Mouse (Mus musculus): Measurements from ENCODE around the gene Apbb1ip. TPM values are rescaled to one million over a fixed set of nuclear protein-coding genes. Genes with fewer than 3 reads are reported as not detected.
A peak's percentile ranks its signal among the peaks of the same experiment; 100 is the strongest.

Gene Apbb1ip
- total and polyA plus RNA-seq, 2 experiments: 0.64 to 0.65 TPM

DNA sequence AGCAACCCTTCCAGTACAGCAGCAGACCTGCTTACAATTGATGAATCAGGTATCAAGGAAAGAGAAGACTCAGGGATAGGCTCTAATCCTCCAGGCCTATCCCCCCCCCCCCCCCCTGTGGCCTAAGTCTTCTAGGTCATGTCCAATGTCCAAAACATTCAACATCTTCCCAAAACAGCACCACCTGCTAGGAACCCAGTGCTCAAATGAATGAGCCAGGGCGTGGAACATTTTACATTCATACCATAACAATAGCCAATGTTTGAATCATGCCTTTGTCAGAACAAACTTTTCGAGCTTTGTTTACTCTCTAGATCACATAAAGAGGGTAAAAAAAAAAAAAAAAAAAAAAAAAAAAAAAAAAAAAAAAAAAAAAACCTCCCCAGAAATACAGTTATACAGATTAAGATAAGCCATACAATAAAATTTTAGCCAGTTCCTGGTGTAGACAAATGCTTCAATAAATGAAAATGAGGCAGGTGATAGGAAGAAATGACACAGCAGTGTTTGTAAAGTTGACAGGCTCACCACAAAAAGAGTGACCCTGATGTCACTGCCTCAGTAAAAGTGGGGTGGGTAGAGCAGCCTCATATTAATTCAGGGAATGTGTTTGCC is 20.3 kb upstream of the Apbb1ip start:
- Histone ChIP-seq H3K9ac (ENCODE audit: low read depth, low read length) (no peak overlapping the region), H3K27ac (replicated peaks; ENCODE audit: insufficient read depth, low read depth, low read length) (no peak overlapping the region), H3K79me2 (ENCODE audit: control insufficient read depth, insufficient read depth, low read length) (no peaks in the 10 kb centered on the region), H3K27me3 (ENCODE audit: control insufficient read depth, insufficient read depth, low read length) (no peaks in the 10 kb centered on the region), H3K4me3 (ENCODE audit: insufficient read depth, low read depth, low read length) (no peak overlapping the region), H3K36me3 (ENCODE audit: control insufficient read depth, insufficient read depth, low read length) (no peaks in the 10 kb centered on the region), H3K4me1 (ENCODE audit: control insufficient read depth, insufficient read depth, low read length) (no peaks in the 10 kb centered on the region)
- 68% methylated on average over 2 of the region's 2 CpGs for WGBS
- TF ChIP-seq CTCF (IDR thresholded peaks at IDR 0.05; ENCODE audit: low read depth, low read length) (no peak), POLR2A (IDR thresholded peaks at IDR 0.05; ENCODE audit: extremely low read depth, insufficient read depth, low read length) (no peak)
- DNase-seq (ENCODE audit: extremely low read depth, low read depth, low spot score): no peak

DNA sequence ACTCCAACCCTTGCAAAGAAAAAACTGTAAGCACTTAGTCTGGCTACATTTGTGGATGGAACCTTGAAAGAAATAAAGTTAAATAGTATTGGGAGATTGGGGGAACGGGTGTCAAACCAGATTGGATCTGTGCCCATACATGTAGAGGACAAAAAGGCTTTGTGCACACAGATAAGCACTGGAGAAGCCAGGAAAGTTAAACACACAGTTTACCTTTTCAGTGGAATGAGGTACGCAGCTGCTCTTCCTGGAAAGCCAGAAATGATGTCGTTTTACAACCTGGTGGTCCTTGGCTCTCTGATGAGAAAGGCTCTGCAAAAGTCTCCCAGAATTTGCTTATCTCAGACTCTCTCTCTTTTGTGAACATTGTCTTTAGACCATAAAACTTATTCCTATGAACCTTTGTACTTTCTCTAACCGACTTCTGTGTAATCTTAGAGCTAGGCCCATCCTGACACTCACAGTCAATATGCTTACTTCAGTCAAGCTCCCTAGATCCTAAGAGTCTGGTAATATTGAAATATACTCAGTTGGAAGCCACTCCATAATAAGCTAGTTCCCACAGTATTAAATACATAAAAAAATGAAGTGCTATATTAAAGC is 19.6 kb upstream of the Apbb1ip start:
- H3K27me3 ChIP-seq (ENCODE audit: control insufficient read depth, insufficient read depth, low read length): no peaks in the 10 kb centered on the region
- 38% methylated on average over 4 of the region's 4 CpGs for WGBS
- H3K4me3 ChIP-seq (ENCODE audit: insufficient read depth, low read depth, low read length): no peak overlapping the region
- H3K4me1 ChIP-seq (ENCODE audit: control insufficient read depth, insufficient read depth, low read length): no peaks in the 10 kb centered on the region
- no peaks in the 10 kb centered on the region for H3K79me2 ChIP-seq (ENCODE audit: control insufficient read depth, insufficient read depth, low read length)
- H3K36me3 ChIP-seq (ENCODE audit: control insufficient read depth, insufficient read depth, low read length): no peaks in the 10 kb centered on the region
- H3K27ac ChIP-seq (replicated peaks; ENCODE audit: insufficient read depth, low read depth, low read length): no peak overlapping the region
- TF ChIP-seq CTCF (IDR thresholded peaks at IDR 0.05; ENCODE audit: low read depth, low read length) (no peak), POLR2A (IDR thresholded peaks at IDR 0.05; ENCODE audit: extremely low read depth, insufficient read depth, low read length) (no peak)
- H3K9ac ChIP-seq (ENCODE audit: low read depth, low read length): no peak overlapping the region
- DNase-seq (ENCODE audit: extremely low read depth, low read depth, low spot score): no peak

DNA sequence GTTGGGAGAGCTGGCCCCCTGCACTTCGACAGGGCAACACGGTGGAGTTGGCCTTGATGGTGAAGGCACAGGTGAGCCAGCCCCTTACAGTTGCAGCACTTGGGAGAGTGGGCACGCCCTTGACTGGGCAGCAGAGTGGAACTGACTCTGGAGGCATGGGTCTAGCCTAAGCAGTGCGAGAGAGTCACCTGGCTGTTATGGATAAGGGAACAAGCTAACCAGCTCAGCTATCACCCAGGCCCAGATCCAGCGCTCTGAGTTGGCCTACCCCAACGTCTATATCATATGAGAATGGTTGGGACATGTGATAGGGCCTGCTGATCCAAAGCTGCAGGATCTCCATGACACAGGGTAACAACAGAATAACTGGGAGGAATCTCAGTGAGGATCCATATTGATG is 18.3 kb upstream of the Apbb1ip start:
- Histone ChIP-seq H3K27ac (replicated peaks; ENCODE audit: insufficient read depth, low read depth, low read length) (no peak overlapping the region), H3K9ac (ENCODE audit: low read depth, low read length) (no peak overlapping the region), H3K27me3 (ENCODE audit: control insufficient read depth, insufficient read depth, low read length) (no peaks in the 10 kb centered on the region), H3K36me3 (ENCODE audit: control insufficient read depth, insufficient read depth, low read length) (no peaks in the 10 kb centered on the region), H3K4me3 (ENCODE audit: insufficient read depth, low read depth, low read length) (no peak overlapping the region), H3K79me2 (ENCODE audit: control insufficient read depth, insufficient read depth, low read length) (no peaks in the 10 kb centered on the region), H3K4me1 (ENCODE audit: control insufficient read depth, insufficient read depth, low read length) (no peaks in the 10 kb centered on the region)
- WGBS: 76% methylated on average over 6 of the region's 6 CpGs
- DNase-seq (ENCODE audit: extremely low read depth, low read depth, low spot score): no peak
- TF ChIP-seq CTCF (IDR thresholded peaks at IDR 0.05; ENCODE audit: low read depth, low read length) (no peak), POLR2A (IDR thresholded peaks at IDR 0.05; ENCODE audit: extremely low read depth, insufficient read depth, low read length) (no peak)

DNA sequence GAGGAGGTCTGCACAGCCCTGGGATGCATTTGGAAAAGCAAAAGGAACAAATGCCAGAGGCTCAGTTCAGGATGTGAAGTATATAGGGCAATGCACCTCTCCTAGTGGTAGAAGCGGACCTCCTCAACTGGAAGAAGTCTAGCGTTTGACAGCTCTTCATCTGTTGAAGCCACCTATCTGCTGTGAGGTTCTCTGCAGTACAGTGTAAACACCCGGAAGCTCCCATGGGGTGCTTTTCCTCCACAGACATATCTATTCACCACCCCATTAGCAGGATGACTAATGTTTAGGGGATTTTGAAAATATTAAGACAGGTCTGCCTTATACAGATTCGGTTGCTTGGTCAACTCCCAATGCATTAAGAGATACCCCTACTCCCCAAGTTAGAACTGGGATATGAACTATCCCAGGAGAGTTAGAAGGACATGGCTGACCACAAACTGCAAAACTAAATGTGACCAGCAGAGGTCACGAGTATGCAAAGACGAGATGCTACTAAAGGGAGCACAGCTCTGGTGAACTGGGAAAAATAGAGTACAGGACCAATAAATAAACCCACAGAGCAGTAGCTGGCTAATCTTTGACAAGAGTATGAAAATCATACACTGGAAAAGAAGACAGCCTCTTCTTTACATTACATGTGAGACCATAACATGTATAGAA is 15.5 kb upstream of the Apbb1ip start:
- no peak overlapping the region for H3K27ac ChIP-seq (replicated peaks; ENCODE audit: insufficient read depth, low read depth, low read length)
- no peaks in the 10 kb centered on the region for H3K36me3 ChIP-seq (ENCODE audit: control insufficient read depth, insufficient read depth, low read length)
- H3K4me3 ChIP-seq (ENCODE audit: insufficient read depth, low read depth, low read length): no peak overlapping the region
- no peaks in the 10 kb centered on the region for H3K27me3 ChIP-seq (ENCODE audit: control insufficient read depth, insufficient read depth, low read length)
- 34% methylated on average over 6 of the region's 6 CpGs for WGBS
- peak; percentile 19 for DNase-seq (ENCODE audit: extremely low read depth, low read depth, low spot score)
- no peaks in the 10 kb centered on the region for H3K4me1 ChIP-seq (ENCODE audit: control insufficient read depth, insufficient read depth, low read length)
- H3K79me2 ChIP-seq (ENCODE audit: control insufficient read depth, insufficient read depth, low read length): no peaks in the 10 kb centered on the region
- no peak for TF ChIP-seq CTCF (IDR thresholded peaks at IDR 0.05; ENCODE audit: low read depth, low read length)
- no peak for TF ChIP-seq POLR2A (IDR thresholded peaks at IDR 0.05; ENCODE audit: extremely low read depth, insufficient read depth, low read length)
- no peak overlapping the region for H3K9ac ChIP-seq (ENCODE audit: low read depth, low read length)

DNA sequence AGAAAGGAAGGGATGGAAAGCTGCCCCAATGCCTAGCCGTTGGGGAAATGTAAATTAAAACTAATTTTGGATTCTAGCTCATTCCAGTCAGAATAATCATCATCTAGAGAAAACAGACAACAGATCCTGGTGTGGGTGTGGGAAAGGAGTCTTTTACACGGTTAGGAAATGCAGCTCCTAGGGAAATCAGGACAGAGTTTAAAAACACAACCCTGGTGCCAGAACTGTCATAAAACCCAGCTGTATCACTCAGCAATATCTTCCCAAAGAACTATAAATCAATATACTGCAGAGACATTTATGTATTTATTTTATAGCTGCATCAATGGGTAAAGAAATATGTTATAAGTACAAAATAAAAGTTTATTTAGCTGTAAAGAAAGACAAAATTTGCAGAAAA is 13.4 kb upstream of the Apbb1ip start:
- H3K9ac ChIP-seq (ENCODE audit: low read depth, low read length): no peak overlapping the region
- DNase-seq (ENCODE audit: extremely low read depth, low read depth, low spot score): no peak
- H3K27ac ChIP-seq (replicated peaks; ENCODE audit: insufficient read depth, low read depth, low read length): no peak overlapping the region
- WGBS: 45% methylated on average over 2 of the region's 2 CpGs
- H3K4me1 ChIP-seq (ENCODE audit: control insufficient read depth, insufficient read depth, low read length): no peaks in the 10 kb centered on the region
- no peaks in the 10 kb centered on the region for H3K36me3 ChIP-seq (ENCODE audit: control insufficient read depth, insufficient read depth, low read length)
- H3K27me3 ChIP-seq (ENCODE audit: control insufficient read depth, insufficient read depth, low read length): no peaks in the 10 kb centered on the region
- no peaks in the 10 kb centered on the region for H3K79me2 ChIP-seq (ENCODE audit: control insufficient read depth, insufficient read depth, low read length)
- TF ChIP-seq POLR2A (IDR thresholded peaks at IDR 0.05; ENCODE audit: extremely low read depth, insufficient read depth, low read length) (no peak), CTCF (IDR thresholded peaks at IDR 0.05; ENCODE audit: low read depth, low read length) (no peak)
- H3K4me3 ChIP-seq (ENCODE audit: insufficient read depth, low read depth, low read length): no peak overlapping the region

DNA sequence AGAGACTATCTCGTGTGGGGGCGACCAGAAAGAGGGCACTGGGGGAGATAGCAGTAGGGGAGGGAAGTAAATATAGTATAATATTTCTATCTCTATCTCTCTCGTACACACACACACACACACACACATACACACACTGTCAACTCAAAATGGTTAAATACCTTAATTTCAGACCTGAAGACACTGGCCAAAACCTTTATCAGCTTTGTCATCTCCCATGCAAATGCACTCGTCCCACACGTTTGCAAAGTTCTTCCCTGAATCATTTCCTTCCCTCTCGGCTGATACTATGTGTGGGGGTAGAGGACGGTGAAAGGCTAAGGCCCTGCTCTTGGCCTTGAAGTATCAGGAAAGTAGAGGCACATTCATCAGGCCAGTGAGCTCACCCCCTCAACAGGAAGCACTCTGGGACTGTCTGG is 12.8 kb upstream of the Apbb1ip start:
- no peak overlapping the region for H3K4me3 ChIP-seq (ENCODE audit: insufficient read depth, low read depth, low read length)
- no peaks in the 10 kb centered on the region for H3K4me1 ChIP-seq (ENCODE audit: control insufficient read depth, insufficient read depth, low read length)
- no peaks in the 10 kb centered on the region for H3K27me3 ChIP-seq (ENCODE audit: control insufficient read depth, insufficient read depth, low read length)
- H3K9ac ChIP-seq (ENCODE audit: low read depth, low read length): no peak overlapping the region
- no peak overlapping the region for H3K27ac ChIP-seq (replicated peaks; ENCODE audit: insufficient read depth, low read depth, low read length)
- no peaks in the 10 kb centered on the region for H3K36me3 ChIP-seq (ENCODE audit: control insufficient read depth, insufficient read depth, low read length)
- no peaks in the 10 kb centered on the region for H3K79me2 ChIP-seq (ENCODE audit: control insufficient read depth, insufficient read depth, low read length)
- TF ChIP-seq CTCF (IDR thresholded peaks at IDR 0.05; ENCODE audit: low read depth, low read length) (no peak), POLR2A (IDR thresholded peaks at IDR 0.05; ENCODE audit: extremely low read depth, insufficient read depth, low read length) (no peak)
- 47% methylated on average over 7 of the region's 7 CpGs for WGBS
- no peak for DNase-seq (ENCODE audit: extremely low read depth, low read depth, low spot score)
